In the genomic region with DNA sequence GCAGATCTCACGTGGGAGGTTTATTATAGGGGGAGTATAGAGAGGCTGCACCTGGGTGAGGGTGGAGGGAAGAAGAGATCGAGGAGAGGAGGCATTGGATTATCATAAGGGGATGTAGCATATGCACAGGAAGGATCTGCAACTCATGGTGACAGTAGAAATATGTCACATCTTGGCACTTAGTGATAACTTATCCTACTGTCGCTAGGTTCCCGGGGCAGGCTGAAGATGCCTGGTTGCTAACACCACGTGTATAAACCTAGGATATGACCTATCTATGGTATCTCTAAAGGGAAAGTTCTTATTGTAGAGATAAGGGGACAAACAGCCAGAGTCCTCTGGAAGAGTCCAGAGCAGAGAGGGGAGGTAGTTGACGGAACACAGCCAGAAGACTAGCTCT, we compare ENCODE assay signal across 1 mouse cellular context.
TF ChIP-seq lines count a peak whose summit lies in the region.

No protein-coding gene starts in this region.

TF ChIP-seq in MEL, 35 proteins besides CTCF, POLR2A, EP300 and RAD21:
- TF ChIP-seq CHD1 (IDR thresholded peaks at IDR 0.05; ENCODE audit: low read depth, low read length) (no peak), NELFE (IDR thresholded peaks at IDR 0.05; ENCODE audit: low read depth, low read length) (no peak), MXI1 (IDR thresholded peaks at IDR 0.05; ENCODE audit: low read depth, low read length) (0 out of 2 replicates have a peak, but pooled peaks have one; percentile 30), GATA1 (IDR thresholded peaks at IDR 0.05; ENCODE audit: low read depth, low read length) (peak; percentile 60), MYC (IDR thresholded peaks at IDR 0.05; ENCODE audit: low read depth, low read length) (peak; percentile 80; the same call in 1 of the 2 replicates), SIN3A (IDR thresholded peaks at IDR 0.05; ENCODE audit: low read length) (peak; percentile 43; the same call in 1 of the 2 replicates), MAFK (IDR thresholded peaks at IDR 0.05; ENCODE audit: borderline replicate concordance, low read depth, low read length) (no peak), ETS1 (IDR thresholded peaks at IDR 0.05; ENCODE audit: low read depth, low read length) (peak; percentile 56; the same call in 1 of the 2 replicates), TCF12 (IDR thresholded peaks at IDR 0.05; ENCODE audit: low read depth, low read length) (no peak; the same call in 1 of the 2 replicates), HCFC1 (IDR thresholded peaks at IDR 0.05; ENCODE audit: low read depth, low read length) (no peak), ELF1 (IDR thresholded peaks at IDR 0.05; ENCODE audit: low read depth, low read length) (no peak), POLR2AphosphoS2 (IDR thresholded peaks at IDR 0.05; ENCODE audit: low read length) (no peak), MAX (IDR thresholded peaks at IDR 0.05; ENCODE audit: low read length) (peak; percentile 64), USF1 (IDR thresholded peaks at IDR 0.05; ENCODE audit: low read depth, low read length) (0 out of 2 replicates have a peak, but pooled peaks have one; percentile 13)
